Mouse (Mus musculus) ES-E14 (cell line): ENCODE measurements around the gene Crebzf.

Experiments
- CHD2 ChIP-seq: IDR thresholded peaks from 2 replicates; pipeline ENCODE4 v1.6.1; 2014; ENCODE audit warnings: mild to moderate bottlenecking, low read depth, low read length, inconsistent platforms
- HCFC1 ChIP-seq: IDR thresholded peaks from 2 replicates; pipeline ENCODE4 v1.6.1; 2012; ENCODE audit warnings: low read length, inconsistent platforms, borderline replicate concordance; ENCODE audit not compliant: insufficient read depth
- MAFK ChIP-seq: IDR thresholded peaks from 2 replicates; pipeline ENCODE4 v1.6.1; 2014; ENCODE audit warnings: mild to moderate bottlenecking, low read depth, low read length, inconsistent platforms; ENCODE audit not compliant: insufficient read depth
- ZC3H11A ChIP-seq: IDR thresholded peaks from 2 replicates; pipeline ENCODE4 v1.6.1; 2012; ENCODE audit warnings: low read depth, mild to moderate bottlenecking, inconsistent platforms, low read length, borderline replicate concordance
- ZNF384 ChIP-seq: IDR thresholded peaks from 2 replicates; pipeline ENCODE4 v1.6.1; 2012; ENCODE audit warnings: low read depth, low read length, inconsistent platforms

GRCm38 (mm10) chr7:90457517-90457916 lies 15.0 kb downstream of the Crebzf start:
- no peak for TF ChIP-seq ZNF384
- TF ChIP-seq HCFC1, result no peak
- TF ChIP-seq ZC3H11A, result no peak
- no peak for TF ChIP-seq MAFK
- no peak for TF ChIP-seq CHD2
